Mouse (Mus musculus) kidney, adult 11 months (tissue): ENCODE measurements at regions not wholly inside any gene's neighbourhood (a gene's known extent, or its start where the extent isn't known, plus 50 kb on each side); places are given as distances from the start of the nearest gene placed in this dataset.

ENCODE experiments used
- DNase-seq: peaks from one replicate; pipeline ENCODE4 v3.0.0; 2022

- DNase-seq: no peak
Observed at GRCm38 (mm10) chr2:117987426-117988215, 124.1 kb upstream of the Thbs1 start.

GRCm38 (mm10) chr2:117988396-117989173, 123.1 kb upstream of the Thbs1 start:
- no peak for DNase-seq

GRCm38 (mm10) chr2:117989215-117989614, 122.5 kb upstream of the Thbs1 start:
- no peak for DNase-seq

- no peak for DNase-seq
Observed at GRCm38 (mm10) chr2:117996130-117997083, 115.3 kb upstream of the Thbs1 start.

GRCm38 (mm10) chr2:117999641-118000040, 112.0 kb upstream of the Thbs1 start:
- no peak for DNase-seq

GRCm38 (mm10) chr2:118004191-118004590, 107.5 kb upstream of the Thbs1 start:
- no peak for DNase-seq

- DNase-seq: peak; percentile 39
Observed at GRCm38 (mm10) chr2:118007539-118008427, 103.9 kb upstream of the Thbs1 start.

- DNase-seq: no peak
Observed at GRCm38 (mm10) chr2:118011679-118012078, 100.0 kb upstream of the Thbs1 start.

GRCm38 (mm10) chr2:118012211-118012610, 99.5 kb upstream of the Thbs1 start:
- DNase-seq: no peak

- no peak for DNase-seq
Observed at GRCm38 (mm10) chr2:118013156-118013555, 98.5 kb upstream of the Thbs1 start.

- no peak for DNase-seq
Observed at GRCm38 (mm10) chr2:118015182-118015581, 96.5 kb upstream of the Thbs1 start.

GRCm38 (mm10) chr2:118025829-118026735, 85.6 kb upstream of the Thbs1 start:
- DNase-seq: peak; percentile 6

- no peak for DNase-seq
Observed at GRCm38 (mm10) chr2:118028881-118029280, 82.8 kb upstream of the Thbs1 start.

- DNase-seq: no peak
Observed at GRCm38 (mm10) chr2:118029470-118030108, 82.1 kb upstream of the Thbs1 start.

GRCm38 (mm10) chr2:118031662-118032061, 80.0 kb upstream of the Thbs1 start:
- DNase-seq: no peak

GRCm38 (mm10) chr2:118033377-118033776, 78.3 kb upstream of the Thbs1 start:
- DNase-seq: no peak

GRCm38 (mm10) chr2:118034026-118034425, 77.7 kb upstream of the Thbs1 start:
- DNase-seq: no peak

GRCm38 (mm10) chr2:118035333-118035732, 76.3 kb upstream of the Thbs1 start:
- DNase-seq: no peak

GRCm38 (mm10) chr2:118038859-118039818, 72.5 kb upstream of the Thbs1 start:
- DNase-seq: peak; percentile 41
